8 mouse cellular contexts compared by ENCODE assay signal in the genomic region with DNA sequence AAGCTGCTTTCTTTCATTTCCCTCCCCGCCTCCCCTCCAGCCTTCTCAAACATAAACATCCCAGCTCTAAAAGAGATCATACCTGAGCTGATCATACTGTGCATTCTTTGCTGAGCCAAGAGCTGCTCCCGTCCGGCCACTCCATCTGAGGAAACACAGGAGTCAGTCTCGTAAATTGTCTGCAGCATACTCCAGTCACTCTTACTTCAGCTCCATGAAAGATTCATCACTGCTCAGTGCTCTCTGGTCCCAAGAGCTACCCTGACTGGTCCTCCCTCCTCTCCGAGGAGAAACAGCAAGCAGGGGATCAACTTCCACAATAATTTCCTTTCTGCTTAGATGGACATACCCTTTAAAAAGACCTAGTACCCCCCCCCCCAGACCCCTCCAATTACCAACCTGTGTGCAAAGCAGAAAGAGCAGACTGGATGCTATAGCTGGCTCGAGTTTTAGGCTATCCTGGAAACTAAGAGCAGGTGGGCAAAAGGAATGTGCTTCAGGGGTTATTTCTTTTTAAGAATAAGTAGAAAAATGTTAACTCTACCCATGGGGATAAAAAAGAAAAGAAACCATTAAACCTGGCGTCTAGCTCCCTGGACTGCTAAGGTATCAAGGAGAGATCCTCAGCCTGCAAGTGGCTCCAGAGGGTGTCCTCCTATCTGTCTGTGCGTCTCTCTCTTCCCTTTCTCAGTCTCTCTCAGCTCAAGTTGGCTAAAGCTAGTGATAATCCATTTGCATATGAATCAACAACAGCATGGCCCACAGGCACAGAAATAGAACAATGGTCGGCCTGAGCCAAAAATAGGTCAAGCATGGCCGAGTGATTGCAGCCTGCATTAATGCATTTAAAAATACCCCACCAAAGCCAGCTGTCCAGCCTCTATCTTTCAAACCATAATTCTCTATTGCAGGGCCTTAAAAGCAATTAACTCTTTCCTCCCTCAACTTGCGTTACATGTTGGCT.
A peak's percentile ranks its signal among the peaks of the same experiment; 100 is the strongest.
DNase-seq lines count a peak whose midpoint lies in the region; ATAC-seq and TF ChIP-seq lines count a peak whose summit lies in the region.

No protein-coding gene starts in this region.

- no peaks in the 10 kb centered on the region for H3K36me3 ChIP-seq in lung, embryonic 14.5 days (ENCODE audit: insufficient read depth)
- H3K36me3 ChIP-seq in forebrain, postnatal 0 days (ENCODE audit: insufficient read depth) = no peaks in the 10 kb centered on the region
- no peaks in the 10 kb centered on the region for H3K36me3 ChIP-seq in intestine, embryonic 14.5 days (ENCODE audit: control insufficient read depth, insufficient read depth, low read length)
- H3K36me3 ChIP-seq in midbrain, embryonic 10.5 days = no peaks in the 10 kb centered on the region

- peak overlapping the region; percentile 28 for H3K4me2 ChIP-seq in lung, embryonic 14.5 days
- peak overlapping the region; percentile 48 for H3K4me2 ChIP-seq in forebrain, postnatal 0 days (ENCODE audit: low read depth)
- peak overlapping the region; percentile 36 for H3K4me2 ChIP-seq in intestine, embryonic 14.5 days (ENCODE audit: low read length)

- H3K27ac ChIP-seq in lung, embryonic 14.5 days (ENCODE audit: low read depth) = peak overlapping the region; percentile 24; the same call in 1 of the 2 replicates
- peak overlapping the region; percentile 62 for H3K27ac ChIP-seq in forebrain, postnatal 0 days (ENCODE audit: low read depth, low read length)
- H3K27ac ChIP-seq in intestine, embryonic 14.5 days (ENCODE audit: low read depth) = peak overlapping the region; percentile 5; the same call in 1 of the 2 replicates
- H3K27ac ChIP-seq in midbrain, embryonic 10.5 days (replicated peaks) = peak overlapping the region; percentile 86

- peak overlapping the region; percentile 4; the same call in 1 of the 2 replicates for H3K4me3 ChIP-seq in lung, embryonic 14.5 days (ENCODE audit: low read depth, low read length)
- peak overlapping the region; percentile 33 for H3K4me3 ChIP-seq in forebrain, postnatal 0 days (ENCODE audit: low read depth, low read length)
- H3K4me3 ChIP-seq in intestine, embryonic 14.5 days (ENCODE audit: low read depth, low read length) = peak overlapping the region; percentile 15; the same call in 1 of the 2 replicates
- peak overlapping the region; percentile 53 for H3K4me3 ChIP-seq in midbrain, embryonic 10.5 days

- no peak for TF ChIP-seq CTCF in lung, embryonic 14.5 days (IDR thresholded peaks at IDR 0.05; ENCODE audit: low read depth)
- TF ChIP-seq CTCF in forebrain, postnatal 0 days (IDR thresholded peaks at IDR 0.05; ENCODE audit: low read depth) = no peak

- DNase-seq in lung, embryonic 14.5 days = peak; percentile 69
- DNase-seq in lung, postnatal 14 days = no peak
- DNase-seq in cerebellum, adult 18-20 months = peak; percentile 53 to 58
- no peak for DNase-seq in forebrain, postnatal 0 days
- DNase-seq in intestine, embryonic 14.5 days (ENCODE audit: low spot score) = peak; percentile 57
- peak; percentile 60 for DNase-seq in midbrain, embryonic 10.5 days (ENCODE audit: low spot score)
- DNase-seq in telencephalon, adult 2 months (ENCODE audit: low read depth, low spot score) = peak; percentile 72

- no peaks in the 10 kb centered on the region for H3K27me3 ChIP-seq in lung, embryonic 14.5 days (ENCODE audit: insufficient read depth, low read length)
- H3K27me3 ChIP-seq in forebrain, postnatal 0 days (ENCODE audit: insufficient read depth, low read length) = no peaks in the 10 kb centered on the region
- H3K27me3 ChIP-seq in intestine, embryonic 14.5 days (replicated peaks; ENCODE audit: control insufficient read depth, insufficient read depth, low read length) = no peaks in the 10 kb centered on the region
- no peaks in the 10 kb centered on the region for H3K27me3 ChIP-seq in midbrain, embryonic 10.5 days (ENCODE audit: low read depth, poor library complexity, severe bottlenecking)

- H3K9ac ChIP-seq in lung, embryonic 14.5 days = no peak overlapping the region; the same call in 1 of the 2 replicates
- peak overlapping the region; percentile 44 for H3K9ac ChIP-seq in forebrain, postnatal 0 days
- no peak overlapping the region for H3K9ac ChIP-seq in intestine, embryonic 14.5 days (ENCODE audit: low read length)

- ATAC-seq in lung, embryonic 14.5 days (ENCODE audit: insufficient read depth) = peak; percentile 74; the same call in 1 of the 2 replicates
- peak; percentile 85 for ATAC-seq in forebrain, postnatal 0 days
- ATAC-seq in intestine, embryonic 14.5 days (replicated peaks; ENCODE audit: low FRiP score, low TSS enrichment, low read depth) = peak; percentile 55; the same call in 1 of the 2 replicates
- ATAC-seq in activated CD4-positive, CD25-positive, alpha-beta regulatory T cell, adult 4 months = no peak

- WGBS in lung, embryonic 14.5 days = 20% methylated on average over 11 of the region's 11 CpGs
- 5% methylated on average over 11 of the region's 11 CpGs for WGBS in forebrain, postnatal 0 days
- WGBS in intestine, embryonic 14.5 days = 17% methylated on average over 11 of the region's 11 CpGs
- WGBS in midbrain, embryonic 10.5 days = 13% methylated on average over 11 of the region's 11 CpGs

- H3K4me1 ChIP-seq in lung, embryonic 14.5 days (ENCODE audit: insufficient read depth) = 0 out of 2 replicates have a peak, but pooled peaks cover 6% of the 10 kb centered on the region
- H3K4me1 ChIP-seq in forebrain, postnatal 0 days (ENCODE audit: insufficient read depth) = peaks cover 10% of the 10 kb centered on the region
- H3K4me1 ChIP-seq in intestine, embryonic 14.5 days (replicated peaks; ENCODE audit: control insufficient read depth, insufficient read depth, low read length) = peaks cover 7% of the 10 kb centered on the region
- H3K4me1 ChIP-seq in midbrain, embryonic 10.5 days = peaks cover 39% of the 10 kb centered on the region

- no peaks in the 10 kb centered on the region for H3K9me3 ChIP-seq in lung, embryonic 14.5 days (ENCODE audit: low read depth, low read length)
- H3K9me3 ChIP-seq in forebrain, postnatal 0 days (ENCODE audit: low read length) = no peaks in the 10 kb centered on the region
- H3K9me3 ChIP-seq in intestine, embryonic 14.5 days (ENCODE audit: control insufficient read depth, low read length) = no peaks in the 10 kb centered on the region
- H3K9me3 ChIP-seq in midbrain, embryonic 10.5 days (replicated peaks) = no peaks in the 10 kb centered on the region

Comparison
In these comparisons a context has a peak if more than half of its experiments do, and no peak if none do; other contexts are left out.
1. DNase-seq: peak in lung, embryonic 14.5 days (single experiment), cerebellum, adult 18-20 months (2 of 2), intestine, embryonic 14.5 days (single experiment), midbrain, embryonic 10.5 days (single experiment) and telencephalon, adult 2 months (single experiment); none in lung, postnatal 14 days (single experiment) and forebrain, postnatal 0 days (single experiment).
2. H3K27ac ChIP-seq: peak in every context shown above with its lines; median percentile 86 in midbrain, embryonic 10.5 days; 62 in forebrain, postnatal 0 days; 24 in lung, embryonic 14.5 days; 5 in intestine, embryonic 14.5 days.
3. Peak in every context shown above with its lines, with median percentiles within 50 percentile points of each other: H3K4me2 ChIP-seq and H3K4me3 ChIP-seq.